Mouse (Mus musculus): ENCODE data around the gene Chmp6. TPM values are rescaled to one million over a fixed set of nuclear protein-coding genes. Genes with fewer than 3 reads are reported as not detected.

The Chmp6 gene
- polyA plus RNA-seq, 1 experiment from 2014 or later: 92.1 TPM

GRCm38 (mm10) chr11:119943428-119943988, 30.3 kb downstream of the Chmp6 start:
- DNase-seq (ENCODE audit: low spot score) (peak; percentile 29), ATAC-seq (ENCODE audit: insufficient read depth, low FRiP score, low TSS enrichment) (peak; percentile 20; the same call in 1 of the 2 replicates)
- Histone ChIP-seq H3K9me3 (ENCODE audit: control insufficient read depth, low read length) (no peaks in the 10 kb centered on the region), H3K4me2 (ENCODE audit: low read depth) (peak overlapping the region; percentile 97), H3K9ac (ENCODE audit: low read length) (peak overlapping the region; percentile 63), H3K27ac (ENCODE audit: low read depth, low read length) (0 out of 2 replicates have a peak overlapping the region, but pooled peaks have one; percentile 17), H3K36me3 (ENCODE audit: control insufficient read depth, insufficient read depth, low read length) (no peaks in the 10 kb centered on the region), H3K27me3 (ENCODE audit: control insufficient read depth, insufficient read depth, low read length) (no peaks in the 10 kb centered on the region), H3K4me1 (ENCODE audit: control insufficient read depth, insufficient read depth, low read length) (peaks cover 18% of the 10 kb centered on the region; the same call in 1 of the 2 replicates), H3K4me3 (ENCODE audit: low read depth, low read length) (peak overlapping the region; percentile 71)
- WGBS: 6% methylated on average over 32 of the region's 32 CpGs

GRCm38 (mm10) chr11:119945343-119945742, 32.1 kb downstream of the Chmp6 start:
- Histone ChIP-seq H3K27ac (ENCODE audit: low read depth, low read length) (no peak overlapping the region), H3K4me1 (ENCODE audit: control insufficient read depth, insufficient read depth, low read length) (peaks cover 18% of the 10 kb centered on the region; the same call in 1 of the 2 replicates), H3K4me2 (ENCODE audit: low read depth) (no peak overlapping the region), H3K9ac (ENCODE audit: low read length) (no peak overlapping the region), H3K36me3 (ENCODE audit: control insufficient read depth, insufficient read depth, low read length) (no peaks in the 10 kb centered on the region), H3K9me3 (ENCODE audit: control insufficient read depth, low read length) (no peaks in the 10 kb centered on the region), H3K4me3 (ENCODE audit: low read depth, low read length) (no peak overlapping the region), H3K27me3 (ENCODE audit: control insufficient read depth, insufficient read depth, low read length) (no peaks in the 10 kb centered on the region)
- DNase-seq (ENCODE audit: low spot score) (no peak), ATAC-seq (ENCODE audit: insufficient read depth, low FRiP score, low TSS enrichment) (no peak)
- 91% methylated on average over 7 of the region's 7 CpGs for WGBS

DNA sequence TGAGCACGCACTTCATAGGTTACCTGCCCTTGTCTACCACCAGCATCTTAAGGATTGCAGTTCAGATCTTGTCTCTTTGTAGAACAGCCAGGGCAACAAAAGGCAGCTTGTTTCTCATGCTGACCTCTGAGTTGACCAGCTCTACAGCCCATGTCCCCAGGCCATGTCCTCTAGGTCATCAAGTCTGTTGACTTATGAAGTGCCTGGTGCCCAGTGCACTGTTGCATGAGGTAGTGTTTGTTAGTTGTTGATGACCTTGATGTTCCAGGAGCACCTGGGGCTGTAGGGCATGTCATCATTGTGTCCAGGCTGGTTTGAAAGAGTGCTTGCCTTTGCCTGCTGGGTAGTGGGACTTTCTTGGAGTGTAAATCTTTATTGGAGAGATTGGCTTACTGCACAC, 34.2 kb downstream of the Chmp6 start:
- Histone ChIP-seq H3K27me3 (ENCODE audit: control insufficient read depth, insufficient read depth, low read length) (no peaks in the 10 kb centered on the region), H3K9ac (ENCODE audit: low read length) (no peak overlapping the region), H3K27ac (ENCODE audit: low read depth, low read length) (no peak overlapping the region), H3K4me2 (ENCODE audit: low read depth) (no peak overlapping the region), H3K9me3 (ENCODE audit: control insufficient read depth, low read length) (no peaks in the 10 kb centered on the region), H3K4me1 (ENCODE audit: control insufficient read depth, insufficient read depth, low read length) (peaks cover 8% of the 10 kb centered on the region; the same call in 1 of the 2 replicates), H3K36me3 (ENCODE audit: control insufficient read depth, insufficient read depth, low read length) (no peaks in the 10 kb centered on the region), H3K4me3 (ENCODE audit: low read depth, low read length) (no peak overlapping the region)
- 95% methylated on average over 1 of the region's 1 CpGs for WGBS
- no peak for ATAC-seq (ENCODE audit: insufficient read depth, low FRiP score, low TSS enrichment)
- DNase-seq (ENCODE audit: low spot score): no peak

DNA sequence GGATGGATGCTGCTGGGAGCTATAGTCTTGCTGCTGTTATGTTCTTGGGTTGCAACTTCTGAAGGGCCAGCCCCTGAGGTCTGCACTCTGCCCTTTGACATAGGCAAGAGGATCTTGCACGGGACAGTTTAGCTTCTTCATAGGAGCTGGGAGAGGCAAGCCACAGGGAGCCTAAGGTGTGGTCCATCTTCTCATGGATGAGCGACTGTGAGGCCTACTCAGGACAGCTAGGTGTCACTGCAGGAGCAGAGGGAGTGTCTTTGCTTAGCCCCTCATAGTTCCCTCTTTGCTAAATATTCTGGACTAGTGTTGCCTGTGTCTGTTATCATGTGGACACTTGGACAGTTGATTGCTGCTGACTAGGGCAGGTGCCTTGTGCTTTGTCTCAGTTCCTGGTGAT, 34.7 kb downstream of the Chmp6 start:
- WGBS: 71% methylated on average over 2 of the region's 2 CpGs

GRCm38 (mm10) chr11:119948305-119948704, 35.1 kb downstream of the Chmp6 start:
- Histone ChIP-seq H3K27me3 (ENCODE audit: control insufficient read depth, insufficient read depth, low read length) (no peaks in the 10 kb centered on the region), H3K9me3 (ENCODE audit: control insufficient read depth, low read length) (no peaks in the 10 kb centered on the region), H3K27ac (ENCODE audit: low read depth, low read length) (no peak overlapping the region), H3K36me3 (ENCODE audit: control insufficient read depth, insufficient read depth, low read length) (no peaks in the 10 kb centered on the region), H3K4me3 (ENCODE audit: low read depth, low read length) (no peak overlapping the region), H3K4me2 (ENCODE audit: low read depth) (no peak overlapping the region), H3K9ac (ENCODE audit: low read length) (no peak overlapping the region), H3K4me1 (ENCODE audit: control insufficient read depth, insufficient read depth, low read length) (peaks cover 7% of the 10 kb centered on the region; the same call in 1 of the 2 replicates)
- DNase-seq (ENCODE audit: low spot score): no peak
- ATAC-seq (ENCODE audit: insufficient read depth, low FRiP score, low TSS enrichment): no peak
- 74% methylated on average over 4 of the region's 4 CpGs for WGBS

More for the DNA sequence above, 34.7 kb downstream of the Chmp6 start:
- no peaks in the 10 kb centered on the region for H3K9me3 ChIP-seq (ENCODE audit: control insufficient read depth, low read length)
- H3K36me3 ChIP-seq (ENCODE audit: control insufficient read depth, insufficient read depth, low read length): no peaks in the 10 kb centered on the region
- peaks cover 8% of the 10 kb centered on the region; the same call in 1 of the 2 replicates for H3K4me1 ChIP-seq (ENCODE audit: control insufficient read depth, insufficient read depth, low read length)
- no peak overlapping the region for H3K4me2 ChIP-seq (ENCODE audit: low read depth)
- DNase-seq (ENCODE audit: low spot score): no peak
- no peak overlapping the region for H3K4me3 ChIP-seq (ENCODE audit: low read depth, low read length)
- no peaks in the 10 kb centered on the region for H3K27me3 ChIP-seq (ENCODE audit: control insufficient read depth, insufficient read depth, low read length)
- H3K9ac ChIP-seq (ENCODE audit: low read length): no peak overlapping the region
- no peak overlapping the region for H3K27ac ChIP-seq (ENCODE audit: low read depth, low read length)
- no peak for ATAC-seq (ENCODE audit: insufficient read depth, low FRiP score, low TSS enrichment)

- H3K9ac ChIP-seq (ENCODE audit: low read length): no peak overlapping the region
- no peak for ATAC-seq (ENCODE audit: insufficient read depth, low FRiP score, low TSS enrichment)
- no peak overlapping the region for H3K27ac ChIP-seq (ENCODE audit: low read depth, low read length)
- no peak overlapping the region for H3K4me3 ChIP-seq (ENCODE audit: low read depth, low read length)
- H3K27me3 ChIP-seq (ENCODE audit: control insufficient read depth, insufficient read depth, low read length): no peaks in the 10 kb centered on the region
- DNase-seq (ENCODE audit: low spot score): no peak
- H3K36me3 ChIP-seq (ENCODE audit: control insufficient read depth, insufficient read depth, low read length): no peaks in the 10 kb centered on the region
- no peaks in the 10 kb centered on the region for H3K9me3 ChIP-seq (ENCODE audit: control insufficient read depth, low read length)
- 97% methylated on average over 1 of the region's 2 CpGs for WGBS
- peaks cover 2% of the 10 kb centered on the region; the same call in 1 of the 2 replicates for H3K4me1 ChIP-seq (ENCODE audit: control insufficient read depth, insufficient read depth, low read length)
- H3K4me2 ChIP-seq (ENCODE audit: low read depth): no peak overlapping the region
Measured at GRCm38 (mm10) chr11:119948803-119949202, 35.6 kb downstream of the Chmp6 start.

DNA sequence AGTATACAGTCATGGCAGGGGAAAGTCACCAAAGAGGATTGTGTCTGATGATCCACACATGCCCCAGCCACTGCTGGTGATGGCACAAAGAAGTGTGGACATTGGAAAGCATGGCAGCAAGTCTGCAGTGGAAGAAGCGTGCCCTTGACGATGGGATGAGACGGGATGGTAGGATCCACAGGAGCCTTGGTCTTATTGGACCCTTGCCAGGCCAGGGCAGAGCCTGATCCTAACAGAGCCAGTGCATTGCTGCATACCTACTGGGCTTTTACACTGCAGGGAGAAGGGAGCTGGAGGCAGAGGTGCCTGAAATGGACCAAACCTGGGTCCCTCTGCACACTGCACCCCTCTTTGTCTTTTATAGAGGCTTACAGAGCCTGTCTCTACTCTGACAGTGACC, 37.3 kb downstream of the Chmp6 start:
- H3K9me3 ChIP-seq (ENCODE audit: control insufficient read depth, low read length): no peaks in the 10 kb centered on the region
- WGBS: 93% methylated on average over 3 of the region's 3 CpGs
- H3K27ac ChIP-seq (ENCODE audit: low read depth, low read length): no peak overlapping the region
- no peaks in the 10 kb centered on the region for H3K27me3 ChIP-seq (ENCODE audit: control insufficient read depth, insufficient read depth, low read length)
- no peak for DNase-seq (ENCODE audit: low spot score)
- ATAC-seq (ENCODE audit: insufficient read depth, low FRiP score, low TSS enrichment): no peak
- H3K4me3 ChIP-seq (ENCODE audit: low read depth, low read length): no peak overlapping the region
- H3K9ac ChIP-seq (ENCODE audit: low read length): no peak overlapping the region
- H3K36me3 ChIP-seq (ENCODE audit: control insufficient read depth, insufficient read depth, low read length): no peaks in the 10 kb centered on the region
- no peak overlapping the region for H3K4me2 ChIP-seq (ENCODE audit: low read depth)
- no peaks in the 10 kb centered on the region for H3K4me1 ChIP-seq (ENCODE audit: control insufficient read depth, insufficient read depth, low read length)

GRCm38 (mm10) chr11:119951326-119951725, 38.1 kb downstream of the Chmp6 start:
- no peaks in the 10 kb centered on the region for H3K27me3 ChIP-seq (ENCODE audit: control insufficient read depth, insufficient read depth, low read length)
- H3K4me2 ChIP-seq (ENCODE audit: low read depth): no peak overlapping the region
- H3K9ac ChIP-seq (ENCODE audit: low read length): no peak overlapping the region
- DNase-seq (ENCODE audit: low spot score) (no peak), ATAC-seq (ENCODE audit: insufficient read depth, low FRiP score, low TSS enrichment) (no peak)
- no peaks in the 10 kb centered on the region for H3K4me1 ChIP-seq (ENCODE audit: control insufficient read depth, insufficient read depth, low read length)
- no peak overlapping the region for H3K27ac ChIP-seq (ENCODE audit: low read depth, low read length)
- no peaks in the 10 kb centered on the region for H3K36me3 ChIP-seq (ENCODE audit: control insufficient read depth, insufficient read depth, low read length)
- 82% methylated on average over 6 of the region's 6 CpGs for WGBS
- H3K4me3 ChIP-seq (ENCODE audit: low read depth, low read length): no peak overlapping the region
- H3K9me3 ChIP-seq (ENCODE audit: control insufficient read depth, low read length): no peaks in the 10 kb centered on the region

- no peak overlapping the region for H3K4me3 ChIP-seq (ENCODE audit: low read depth, low read length)
- no peak overlapping the region for H3K27ac ChIP-seq (ENCODE audit: low read depth, low read length)
- WGBS: 84% methylated on average over 5 of the region's 5 CpGs
- no peak for DNase-seq (ENCODE audit: low spot score)
- no peaks in the 10 kb centered on the region for H3K27me3 ChIP-seq (ENCODE audit: control insufficient read depth, insufficient read depth, low read length)
- H3K4me2 ChIP-seq (ENCODE audit: low read depth): no peak overlapping the region
- H3K9me3 ChIP-seq (ENCODE audit: control insufficient read depth, low read length): no peaks in the 10 kb centered on the region
- H3K36me3 ChIP-seq (ENCODE audit: control insufficient read depth, insufficient read depth, low read length): no peaks in the 10 kb centered on the region
- H3K9ac ChIP-seq (ENCODE audit: low read length): no peak overlapping the region
- ATAC-seq (ENCODE audit: insufficient read depth, low FRiP score, low TSS enrichment): no peak
- H3K4me1 ChIP-seq (ENCODE audit: control insufficient read depth, insufficient read depth, low read length): no peaks in the 10 kb centered on the region
Measured at GRCm38 (mm10) chr11:119952429-119953224, 39.4 kb downstream of the Chmp6 start.

Measured in neural tube, embryonic 11.5 days (tissue).